Mouse (Mus musculus) limb, embryonic 13.5 days (tissue): ENCODE measurements around the gene Hoxa7. TPM values are rescaled to one million over a fixed set of nuclear protein-coding genes. Genes with fewer than 3 reads are reported as not detected.

ENCODE experiments used
- ATAC-seq: fragments of 200-750 bp; cut with Nextera tagmentation; 2 replicates; pipeline ENCODE4 v1.8.0; 2017; ENCODE audit warnings: low read depth, moderate number of reproducible peaks, moderate TSS enrichment; ENCODE audit not compliant: low FRiP score
- H3K27ac ChIP-seq: fragments of 300-500 bp; sonication (generic); 2 replicates; pipeline ENCODE4 v1.5.1; 2015; ENCODE audit warnings: inconsistent platforms, mild to moderate bottlenecking, moderate library complexity
- H3K27me3 ChIP-seq: fragments of 300-500 bp; sonication (generic); 2 replicates; pipeline ENCODE4 v1.6.1; 2015; ENCODE audit warnings: mild to moderate bottlenecking, inconsistent platforms
- H3K36me3 ChIP-seq: fragments of 300-500 bp; sonication (generic); 2 replicates; pipeline ENCODE4 v1.6.1; 2015; ENCODE audit warnings: inconsistent platforms, mild to moderate bottlenecking, moderate library complexity
- H3K4me1 ChIP-seq: fragments of 300-500 bp; sonication (generic); 2 replicates; pipeline ENCODE4 v1.6.1; 2015; ENCODE audit warnings: inconsistent platforms
- H3K4me2 ChIP-seq: fragments of 300-500 bp; sonication (generic); replicated peaks from 2 replicates; pipeline ENCODE4 v1.6.1; 2015; ENCODE audit warnings: inconsistent platforms, mild to moderate bottlenecking, moderate library complexity
- H3K4me3 ChIP-seq: fragments of 300-500 bp; sonication (generic); 2 replicates; pipeline ENCODE4 v1.5.1; 2015; ENCODE audit warnings: moderate library complexity, mild to moderate bottlenecking, inconsistent platforms
- H3K9ac ChIP-seq: fragments of 300-500 bp; sonication (generic); 2 replicates; pipeline ENCODE4 v1.6.1; 2015; ENCODE audit warnings: mild to moderate bottlenecking, inconsistent platforms
- H3K9me3 ChIP-seq: fragments of 300-500 bp; sonication (generic); 2 replicates; pipeline ENCODE4 v1.6.1; 2016; ENCODE audit warnings: inconsistent platforms
- WGBS: fragments of 180-500 bp; shearing (Covaris S2); methylation state at CpG from one replicate; pipeline ENCODE4 v1.1.7; 2015; 5-methylcytosine and 5-hydroxymethylcytosine counted together
- polyA plus RNA-seq: library from polyadenylated mRNA; unstranded; fragments of >200 nt; fragmentation: Nextera tagmentation; extraction: Ambion mirVana; gene quantifications from 2 replicates; pipeline ENCODE4 v1.2.1, GENCODE M21; 2015

Hoxa7 gene
- polyA plus RNA-seq, 1 experiment from 2014 or later = 13.1 TPM

DNA sequence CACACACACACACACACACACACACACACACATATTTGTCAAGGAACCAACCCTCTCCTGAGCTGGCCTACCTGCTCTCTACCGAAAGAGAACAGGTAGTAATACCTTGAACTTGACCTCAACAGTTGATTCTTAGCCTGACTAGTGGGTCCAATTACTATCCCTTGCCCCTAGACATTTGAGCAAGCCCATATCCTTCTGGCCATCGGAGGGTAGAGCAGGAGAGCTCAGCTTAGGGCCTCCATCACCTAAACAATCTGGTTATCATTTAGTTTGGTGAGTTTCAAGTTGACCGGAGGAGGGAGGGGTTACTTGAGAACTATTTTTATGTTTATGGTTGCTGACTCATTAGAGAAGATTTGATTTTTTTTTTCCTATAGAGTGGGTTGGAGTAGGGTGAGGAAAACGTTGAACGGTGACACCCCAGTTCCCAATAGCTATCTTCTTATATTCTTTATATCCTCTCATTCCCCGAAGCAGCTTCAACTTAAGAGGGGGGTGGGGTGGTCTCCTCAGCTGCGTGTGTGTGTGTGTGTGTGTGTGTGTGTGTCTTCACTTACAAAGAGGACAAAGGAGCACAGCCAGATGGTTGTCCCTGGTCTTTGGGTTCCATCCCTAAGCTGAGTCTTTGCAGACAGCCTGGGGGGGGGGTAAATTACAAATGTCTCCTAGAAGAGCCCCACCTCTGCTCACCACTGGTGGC lies 29.7 kb upstream of the Hoxa7 start:
- Histone ChIP-seq H3K4me3 (peak overlapping the region; percentile 95), H3K4me2 (peak overlapping the region; percentile 75), H3K9ac (peak overlapping the region; percentile 87), H3K27me3 (peaks cover 13% of the 10 kb centered on the region), H3K27ac (peak overlapping the region; percentile 97), H3K9me3 (no peaks in the 10 kb centered on the region), H3K4me1 (peaks cover 37% of the 10 kb centered on the region), H3K36me3 (peaks cover 18% of the 10 kb centered on the region; the same call in 1 of the 2 replicates)
- no peak for ATAC-seq
- 5% methylated on average over 7 of the region's 7 CpGs for WGBS

DNA sequence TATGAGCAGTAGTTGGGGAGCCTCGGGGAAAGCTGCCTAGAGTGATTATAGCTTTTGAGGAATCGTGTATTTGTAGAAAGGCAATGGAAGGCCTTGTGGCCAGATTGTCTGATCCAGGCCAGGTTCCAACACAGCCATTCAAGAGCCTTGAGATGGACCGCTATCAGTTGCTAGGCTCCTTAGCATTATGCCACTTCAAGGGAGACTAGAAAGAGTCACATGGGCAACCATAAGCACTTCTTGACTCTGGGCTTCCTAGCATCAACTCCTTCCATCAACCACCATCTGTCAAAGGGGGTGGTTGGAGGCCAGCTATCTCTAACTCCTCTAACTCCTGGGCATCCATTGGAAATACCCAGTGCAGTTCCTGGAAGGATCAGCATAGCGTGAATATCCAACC lies 28.2 kb upstream of the Hoxa7 start:
- Histone ChIP-seq H3K9ac (peak overlapping the region; percentile 100), H3K4me3 (peak overlapping the region; percentile 95), H3K36me3 (peaks cover 18% of the 10 kb centered on the region; the same call in 1 of the 2 replicates), H3K4me1 (peaks cover 37% of the 10 kb centered on the region), H3K4me2 (peak overlapping the region; percentile 75), H3K27ac (peak overlapping the region; percentile 97), H3K27me3 (peaks cover 13% of the 10 kb centered on the region), H3K9me3 (no peaks in the 10 kb centered on the region)
- no peak for ATAC-seq
- WGBS = 6% methylated on average over 4 of the region's 4 CpGs

DNA sequence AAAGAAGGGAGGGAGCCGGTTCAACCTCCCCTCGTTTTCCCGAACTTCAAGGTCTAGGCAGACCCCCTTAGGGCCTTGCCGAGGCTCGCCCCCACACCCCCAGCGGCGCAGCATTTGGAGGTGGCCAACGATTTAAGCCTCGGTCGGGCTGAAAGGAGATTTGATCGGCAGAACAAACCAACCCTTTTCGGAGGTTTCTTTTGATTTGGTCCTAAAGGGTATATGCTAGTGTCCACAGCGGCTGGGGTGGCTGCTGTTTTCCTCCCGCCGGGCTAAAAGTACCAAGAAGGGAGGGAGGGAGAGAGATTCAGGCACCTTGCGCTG lies 27.7 kb upstream of the Hoxa7 start:
- H3K27ac ChIP-seq = peak overlapping the region; percentile 97
- peak overlapping the region; percentile 95 for H3K4me3 ChIP-seq
- no peak for ATAC-seq
- peak overlapping the region; percentile 75 for H3K4me2 ChIP-seq
- H3K27me3 ChIP-seq = peaks cover 13% of the 10 kb centered on the region
- H3K36me3 ChIP-seq = peaks cover 18% of the 10 kb centered on the region; the same call in 1 of the 2 replicates
- no peaks in the 10 kb centered on the region for H3K9me3 ChIP-seq
- peak overlapping the region; percentile 100 for H3K9ac ChIP-seq
- peaks cover 37% of the 10 kb centered on the region for H3K4me1 ChIP-seq
- 4% methylated on average over 16 of the region's 16 CpGs for WGBS

DNA sequence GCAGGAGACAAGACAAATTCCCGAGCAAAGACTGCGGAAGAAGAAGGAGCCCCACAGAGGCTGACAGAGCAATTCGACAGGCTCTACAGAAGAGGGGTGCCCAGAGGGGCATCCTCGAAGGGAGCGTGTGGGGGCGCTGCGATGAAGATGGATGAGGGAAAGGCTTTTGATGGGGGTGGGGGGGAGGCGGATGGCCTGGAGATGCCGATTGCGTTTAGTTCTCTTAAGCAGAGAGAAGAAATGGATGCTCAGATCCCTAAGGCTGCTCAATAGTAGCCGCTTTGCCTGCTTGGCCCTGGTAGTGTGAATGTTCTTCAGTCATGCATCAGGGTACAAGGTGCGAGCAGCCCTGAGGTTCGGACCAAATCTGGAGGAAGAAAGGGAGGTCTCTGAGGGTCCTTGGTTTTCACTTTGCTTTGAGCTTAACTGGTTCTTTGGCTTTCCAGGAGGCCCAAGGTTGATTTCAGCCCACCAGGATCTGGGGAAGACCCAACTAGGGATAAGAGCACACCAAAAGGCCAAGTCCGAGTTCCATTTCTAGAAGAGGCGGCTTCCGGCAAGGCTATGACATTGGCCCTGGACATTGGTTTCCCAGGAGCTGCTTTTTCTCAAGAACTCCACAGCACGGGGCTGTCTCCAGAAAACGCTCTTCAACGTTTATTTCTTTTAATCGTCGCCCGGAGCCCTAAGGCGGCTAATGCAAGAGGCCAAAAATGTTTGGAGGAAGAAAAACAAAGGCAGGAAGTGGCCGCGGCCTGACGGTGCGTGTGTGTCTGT lies 27.2 kb upstream of the Hoxa7 start:
- 2% methylated on average over 27 of the region's 27 CpGs for WGBS
- H3K27me3 ChIP-seq = peaks cover 13% of the 10 kb centered on the region
- H3K4me3 ChIP-seq = peak overlapping the region; percentile 95
- H3K36me3 ChIP-seq = peaks cover 18% of the 10 kb centered on the region; the same call in 1 of the 2 replicates
- H3K27ac ChIP-seq = peak overlapping the region; percentile 97
- H3K4me2 ChIP-seq = peak overlapping the region; percentile 75
- ATAC-seq = no peak
- no peaks in the 10 kb centered on the region for H3K9me3 ChIP-seq
- peak overlapping the region; percentile 100 for H3K9ac ChIP-seq
- H3K4me1 ChIP-seq = peaks cover 39% of the 10 kb centered on the region

DNA sequence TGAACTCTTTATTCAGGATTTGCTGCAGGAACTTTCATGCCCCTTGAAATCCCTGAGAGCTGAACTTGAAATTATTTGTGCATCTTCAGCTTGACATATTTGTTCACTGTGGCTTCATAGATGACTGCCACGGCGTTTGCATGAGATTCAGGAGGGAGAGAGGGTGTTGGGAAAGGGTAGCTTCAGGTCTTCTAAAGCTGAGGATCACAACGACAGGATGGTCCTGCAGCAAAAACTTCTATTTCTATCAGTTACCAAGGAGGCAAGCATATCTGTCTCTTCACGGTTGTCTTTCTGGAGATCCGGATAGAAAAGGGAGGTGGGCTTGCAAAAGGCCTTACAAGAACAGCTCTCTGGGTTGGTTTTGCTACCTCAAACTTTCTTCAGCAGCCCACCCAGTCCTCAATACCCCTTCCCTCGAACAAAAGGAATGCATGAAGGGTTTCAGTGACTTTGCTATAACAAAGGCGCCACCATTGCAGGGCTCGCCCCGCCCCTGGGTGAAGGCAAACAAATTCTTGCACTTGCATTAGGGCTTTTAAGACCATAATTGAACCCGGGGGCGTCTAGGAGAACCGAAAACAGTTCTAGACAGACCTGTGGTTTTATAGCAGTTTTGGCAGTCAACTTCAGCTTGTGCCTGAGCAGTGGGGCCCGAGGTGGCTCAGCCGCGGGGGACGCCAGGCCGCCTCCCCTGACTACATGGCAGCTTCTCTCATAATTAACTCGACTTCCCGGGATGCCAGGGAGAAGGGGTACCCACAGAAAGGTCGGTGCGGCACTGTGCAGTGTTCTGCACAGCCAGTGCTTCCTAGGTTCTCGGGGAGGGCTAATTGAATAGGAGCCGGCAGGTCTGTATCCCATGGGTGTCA lies 26.3 kb upstream of the Hoxa7 start:
- Histone ChIP-seq H3K9ac (peak overlapping the region; percentile 100), H3K27me3 (peaks cover 13% of the 10 kb centered on the region)

DNA sequence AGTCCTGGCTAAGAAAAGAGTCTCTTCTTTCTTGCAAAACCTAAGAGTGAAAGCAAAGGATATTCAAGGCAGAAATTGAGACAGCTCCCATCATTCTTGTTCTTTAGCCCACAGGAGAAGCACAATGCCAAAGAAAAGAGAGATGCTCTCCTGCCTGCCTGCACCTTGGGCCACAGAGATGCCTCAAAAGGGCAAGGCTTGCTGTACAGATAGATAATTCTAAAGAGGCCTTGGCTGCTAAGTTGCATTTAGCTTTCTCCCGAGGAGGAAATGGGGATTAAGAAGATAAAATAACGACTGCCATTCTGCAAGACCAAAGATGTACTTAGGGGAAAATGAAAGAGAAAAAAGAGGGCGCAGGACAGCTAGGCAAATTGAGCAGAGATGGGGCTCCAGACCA lies 25.3 kb upstream of the Hoxa7 start:
- Histone ChIP-seq H3K27ac (peak overlapping the region; percentile 99), H3K4me3 (peak overlapping the region; percentile 95), H3K4me2 (peak overlapping the region; percentile 75), H3K27me3 (peaks cover 17% of the 10 kb centered on the region), H3K9me3 (no peaks in the 10 kb centered on the region), H3K4me1 (peaks cover 50% of the 10 kb centered on the region), H3K36me3 (peaks cover 11% of the 10 kb centered on the region; the same call in 1 of the 2 replicates), H3K9ac (peak overlapping the region; percentile 100)
- ATAC-seq = no peak
- WGBS = 7% methylated on average over 3 of the region's 3 CpGs

More for the DNA sequence above, 26.3 kb upstream of the Hoxa7 start:
- 3% methylated on average over 23 of the region's 23 CpGs for WGBS
- Histone ChIP-seq H3K4me3 (peak overlapping the region; percentile 95), H3K9me3 (no peaks in the 10 kb centered on the region), H3K27ac (peak overlapping the region; percentile 97), H3K4me2 (peak overlapping the region; percentile 75), H3K4me1 (peaks cover 47% of the 10 kb centered on the region), H3K36me3 (peaks cover 16% of the 10 kb centered on the region; the same call in 1 of the 2 replicates)
- no peak for ATAC-seq

DNA sequence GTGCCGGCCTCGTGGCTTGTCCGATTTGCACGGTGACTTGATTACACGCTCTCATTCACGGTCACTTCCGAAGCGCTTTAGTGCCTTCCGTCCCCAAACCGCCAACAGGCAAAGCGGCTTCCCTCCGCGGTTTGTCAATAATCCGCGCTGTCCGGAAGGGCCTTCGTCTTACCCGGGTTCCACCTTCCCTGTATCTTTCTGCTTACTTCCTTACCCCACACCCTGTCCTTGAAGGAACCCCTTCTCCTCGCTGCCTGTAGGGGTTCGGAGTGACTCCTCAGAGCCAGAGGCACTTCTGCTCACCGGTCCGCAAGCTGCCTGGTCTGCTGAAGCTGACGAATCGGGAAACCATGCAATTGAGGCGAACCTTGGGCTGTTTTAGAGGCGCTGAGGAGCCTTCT lies 24.7 kb upstream of the Hoxa7 start:
- Histone ChIP-seq H3K4me1 (peaks cover 50% of the 10 kb centered on the region), H3K9me3 (no peaks in the 10 kb centered on the region), H3K9ac (peak overlapping the region; percentile 100), H3K36me3 (peaks cover 11% of the 10 kb centered on the region; the same call in 1 of the 2 replicates), H3K4me3 (peak overlapping the region; percentile 95), H3K4me2 (peak overlapping the region; percentile 75), H3K27me3 (peaks cover 14% of the 10 kb centered on the region), H3K27ac (peak overlapping the region; percentile 99)
- no peak for ATAC-seq
- WGBS = under 1% methylated on average over 26 of the region's 26 CpGs

DNA sequence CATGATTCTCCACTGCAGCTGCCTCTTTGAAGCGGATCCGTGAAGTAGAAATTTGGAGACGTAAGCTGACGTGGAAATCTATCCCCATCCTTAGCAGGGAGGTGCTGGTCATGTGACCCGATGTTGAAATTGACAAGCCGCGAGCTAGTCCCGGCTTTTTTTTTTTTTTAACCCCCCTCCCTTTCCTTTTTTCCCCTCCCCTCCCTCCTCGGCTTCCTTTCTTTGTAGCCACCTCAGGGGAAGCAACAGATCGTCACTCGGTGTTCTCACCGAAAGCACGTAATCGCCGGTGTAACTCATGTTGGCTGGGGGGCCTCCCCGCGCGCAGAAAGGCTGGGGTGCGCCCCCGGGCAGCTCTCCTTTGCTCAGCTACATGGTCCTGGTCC lies 24.1 kb upstream of the Hoxa7 start, which contains the start of gene Hoxa11:
Hoxa11 (minus strand) TSS at position 54 of the 386 bp plus-strand sequence.
- Histone ChIP-seq H3K4me1 (peaks cover 50% of the 10 kb centered on the region), H3K4me2 (peak within 1 kb of the TSS; percentile 75), H3K9ac (peak within 1 kb of the TSS; percentile 100), H3K4me3 (peak within 1 kb of the TSS; percentile 95), H3K27ac (peak within 1 kb of the TSS; percentile 99), H3K27me3 (peaks cover 12% of the 10 kb centered on the region), H3K9me3 (no peaks in the 10 kb centered on the region), H3K36me3 (peaks cover 11% of the 10 kb centered on the region; the same call in 1 of the 2 replicates)
- under 1% methylated on average over 20 of the region's 20 CpGs for WGBS
- peak; percentile 59 for ATAC-seq

DNA sequence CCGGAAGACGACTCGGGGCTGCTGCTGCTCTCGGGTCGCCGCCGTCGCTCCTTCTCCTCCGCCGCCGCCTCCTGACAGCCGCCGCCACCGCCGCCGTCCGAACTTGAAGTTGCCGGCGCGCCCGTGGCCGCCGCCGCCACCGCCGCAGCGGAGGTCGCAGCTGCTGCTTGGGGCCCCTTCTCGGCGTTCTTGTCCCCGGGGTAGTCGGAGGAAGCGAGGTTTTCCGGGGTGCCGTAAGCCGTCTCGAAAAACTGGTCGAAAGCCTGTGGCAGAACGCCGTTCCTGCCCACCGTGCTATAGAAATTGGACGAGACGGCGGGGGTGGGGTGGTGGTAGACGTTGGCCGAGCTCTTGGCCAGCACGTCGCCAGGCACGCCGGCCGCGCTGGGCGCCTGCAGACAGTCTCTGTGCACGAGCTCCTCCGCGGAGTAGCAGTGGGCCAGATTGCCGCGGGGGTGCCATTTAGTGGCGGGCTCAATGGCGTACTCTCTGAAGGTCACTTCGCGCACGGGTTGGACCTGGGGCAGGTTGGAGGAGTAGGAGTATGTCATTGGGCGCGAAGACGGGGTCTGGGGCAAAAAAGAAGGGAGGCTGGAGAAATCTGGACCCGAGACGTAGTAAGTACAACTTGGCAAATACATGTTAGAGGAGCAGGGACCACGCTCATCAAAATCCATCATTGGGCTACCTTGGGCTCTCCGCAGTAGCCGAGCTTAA lies 23.5 kb upstream of the Hoxa7 start:
- peak overlapping the region; percentile 95 for H3K4me3 ChIP-seq
- peak overlapping the region; percentile 100 for H3K9ac ChIP-seq
- WGBS = under 1% methylated on average over 67 of the region's 71 CpGs
- peak overlapping the region; percentile 75 for H3K4me2 ChIP-seq
- H3K27ac ChIP-seq = peak overlapping the region; percentile 99
- peaks cover 9% of the 10 kb centered on the region; the same call in 1 of the 2 replicates for H3K27me3 ChIP-seq
- H3K4me1 ChIP-seq = peaks cover 47% of the 10 kb centered on the region
- 0 out of 2 replicates have a peak, but pooled peaks have one; percentile 10 for ATAC-seq
- H3K36me3 ChIP-seq = peaks cover 11% of the 10 kb centered on the region; the same call in 1 of the 2 replicates
- no peaks in the 10 kb centered on the region for H3K9me3 ChIP-seq

DNA sequence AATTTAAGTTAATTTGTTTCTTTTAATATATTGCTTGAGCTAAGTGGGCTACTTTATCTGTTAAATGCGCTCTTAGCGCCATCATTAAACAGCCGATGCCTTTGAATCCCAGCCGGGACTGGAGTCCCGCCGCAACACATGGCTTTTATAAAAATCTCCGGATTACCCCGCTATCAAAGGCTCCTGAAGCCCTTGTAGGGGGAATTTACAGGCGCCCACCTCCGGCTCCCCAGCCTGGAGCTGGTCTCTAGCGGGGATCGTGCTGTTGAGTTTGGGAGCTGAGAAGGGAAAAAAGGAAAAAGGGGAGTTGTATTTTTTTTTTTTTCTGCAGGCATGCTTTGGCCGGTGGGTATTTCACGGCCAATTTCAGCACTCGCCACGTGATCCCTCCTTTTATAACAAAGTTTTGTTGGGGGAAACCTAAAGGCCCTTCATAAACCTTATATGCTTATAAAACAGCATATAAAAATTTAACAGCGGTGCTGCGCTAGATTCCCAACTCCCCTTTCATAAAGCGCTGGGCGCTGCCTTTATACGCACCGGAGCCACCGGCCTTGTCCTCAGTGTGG lies 22.9 kb upstream of the Hoxa7 start:
- ATAC-seq = peak; percentile 28; the same call in 1 of the 2 replicates
- H3K27ac ChIP-seq = peak overlapping the region; percentile 99
- peak overlapping the region; percentile 100 for H3K9ac ChIP-seq
- peak overlapping the region; percentile 95 for H3K4me3 ChIP-seq
- 0 out of 2 replicates have a peak, but pooled peaks cover 4% of the 10 kb centered on the region for H3K36me3 ChIP-seq
- H3K9me3 ChIP-seq = no peaks in the 10 kb centered on the region
- peaks cover 9% of the 10 kb centered on the region; the same call in 1 of the 2 replicates for H3K27me3 ChIP-seq
- peaks cover 41% of the 10 kb centered on the region for H3K4me1 ChIP-seq
- WGBS = under 1% methylated on average over 23 of the region's 23 CpGs
- peak overlapping the region; percentile 75 for H3K4me2 ChIP-seq
